Mouse (Mus musculus) brain, embryonic 14.5 days (tissue): Measurements from ENCODE around the gene Il17re.

Source experiments
- CTCF ChIP-seq: fragments of 200-500 bp; IDR thresholded peaks from 2 replicates; pipeline ENCODE4 v1.5.1; 2012; ENCODE audit warnings: inconsistent platforms, mild to moderate bottlenecking, moderate library complexity, borderline replicate concordance; ENCODE audit not compliant: insufficient read depth, insufficient read length; ENCODE audit errors: extremely low read depth
- POLR2A ChIP-seq: fragments of 200-500 bp; IDR thresholded peaks from 2 replicates; pipeline ENCODE4 v1.6.1; 2012; ENCODE audit warnings: mild to moderate bottlenecking, inconsistent platforms, borderline replicate concordance; ENCODE audit not compliant: poor library complexity, insufficient read depth, insufficient read length, severe bottlenecking; ENCODE audit errors: extremely low read depth

GRCm38 (mm10) chr6:113430846-113431245, 27.4 kb upstream of the Il17re start:
- TF ChIP-seq CTCF (no peak), POLR2A (no peak)
